Mouse (Mus musculus) urinary bladder, adult 18-20 months (tissue): ENCODE measurements around the gene Dusp5.

Experiments used
- DNase-seq, 2 experiments: peaks; one replicate each; pipeline ENCODE4 v3.0.0; 2022; ENCODE audit warnings: low spot score in 2 of 2, mixed read lengths in 2 of 2

Gene Dusp5

GRCm38 (mm10) chr19:53517370-53518096 lies 11.4 kb upstream of the Dusp5 start:
- DNase-seq = no peak

- no peak for DNase-seq
These were observed 9.4 kb upstream of the Dusp5 start for GRCm38 (mm10) chr19:53519549-53519948.

- DNase-seq = no peak
These were observed 8.9 kb upstream of the Dusp5 start for GRCm38 (mm10) chr19:53519981-53520380.

- no peak for DNase-seq
These were observed 7.6 kb upstream of the Dusp5 start for GRCm38 (mm10) chr19:53521137-53521795.

GRCm38 (mm10) chr19:53527480-53527879 lies 1.4 kb upstream of the Dusp5 start:
- no peak for DNase-seq

GRCm38 (mm10) chr19:53528131-53528621 lies 733 bp upstream of the Dusp5 start:
- no peak for DNase-seq

- peak in 1 of 2 experiments; percentile 27 for DNase-seq
These were observed 471 bp downstream of the Dusp5 start for GRCm38 (mm10) chr19:53529455-53529704.

- no peak for DNase-seq
These were observed 1.0 kb downstream of the Dusp5 start for GRCm38 (mm10) chr19:53529705-53530562.

GRCm38 (mm10) chr19:53531416-53531815 lies 2.5 kb downstream of the Dusp5 start:
- DNase-seq = no peak

- DNase-seq = no peak
These were observed 3.1 kb downstream of the Dusp5 start for GRCm38 (mm10) chr19:53532021-53532420.

GRCm38 (mm10) chr19:53532676-53533075 lies 3.8 kb downstream of the Dusp5 start:
- no peak for DNase-seq

GRCm38 (mm10) chr19:53533236-53533635 lies 4.3 kb downstream of the Dusp5 start:
- no peak for DNase-seq

GRCm38 (mm10) chr19:53533810-53534601 lies 5.1 kb downstream of the Dusp5 start:
- no peak for DNase-seq

GRCm38 (mm10) chr19:53534757-53535410 lies 6.0 kb downstream of the Dusp5 start:
- DNase-seq = no peak

- no peak for DNase-seq
These were observed 6.5 kb downstream of the Dusp5 start for GRCm38 (mm10) chr19:53535421-53535820.

- DNase-seq = no peak
These were observed 7.3 kb downstream of the Dusp5 start for GRCm38 (mm10) chr19:53536251-53536650.

- DNase-seq = no peak
These were observed 8.1 kb downstream of the Dusp5 start for GRCm38 (mm10) chr19:53536731-53537666.

GRCm38 (mm10) chr19:53538024-53538423 lies 9.1 kb downstream of the Dusp5 start:
- no peak for DNase-seq

- no peak for DNase-seq
These were observed 9.9 kb downstream of the Dusp5 start for GRCm38 (mm10) chr19:53538796-53539195.

GRCm38 (mm10) chr19:53539296-53539695 lies 10.4 kb downstream of the Dusp5 start:
- no peak for DNase-seq
